Mouse (Mus musculus) thymus, postnatal 4 days (tissue): ENCODE data around the gene Ifitm2.

Source experiments
- DNase-seq: peaks from one replicate; pipeline ENCODE4 v3.0.0; 2021

Ifitm2 gene

DNA sequence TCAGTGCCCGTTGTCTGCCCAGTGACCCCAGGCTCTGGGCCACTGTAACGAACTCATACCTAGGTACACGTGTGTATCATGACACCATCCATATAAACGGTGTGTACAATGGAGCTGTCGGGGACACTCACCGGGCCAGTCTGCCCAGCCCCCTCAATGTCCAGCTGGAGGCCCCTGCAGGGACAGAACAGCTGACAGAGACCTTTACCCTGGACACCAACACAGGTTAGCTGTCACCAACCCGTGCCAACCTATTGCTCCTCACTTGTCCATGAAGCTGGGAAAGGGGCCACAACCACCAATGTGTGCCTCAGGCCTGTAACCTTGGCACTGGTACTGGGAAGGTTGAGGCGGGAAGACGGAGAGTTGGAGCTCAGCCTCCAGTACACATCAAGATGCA lies 13.4 kb downstream of the Ifitm2 start:
- DNase-seq: no peak

DNA sequence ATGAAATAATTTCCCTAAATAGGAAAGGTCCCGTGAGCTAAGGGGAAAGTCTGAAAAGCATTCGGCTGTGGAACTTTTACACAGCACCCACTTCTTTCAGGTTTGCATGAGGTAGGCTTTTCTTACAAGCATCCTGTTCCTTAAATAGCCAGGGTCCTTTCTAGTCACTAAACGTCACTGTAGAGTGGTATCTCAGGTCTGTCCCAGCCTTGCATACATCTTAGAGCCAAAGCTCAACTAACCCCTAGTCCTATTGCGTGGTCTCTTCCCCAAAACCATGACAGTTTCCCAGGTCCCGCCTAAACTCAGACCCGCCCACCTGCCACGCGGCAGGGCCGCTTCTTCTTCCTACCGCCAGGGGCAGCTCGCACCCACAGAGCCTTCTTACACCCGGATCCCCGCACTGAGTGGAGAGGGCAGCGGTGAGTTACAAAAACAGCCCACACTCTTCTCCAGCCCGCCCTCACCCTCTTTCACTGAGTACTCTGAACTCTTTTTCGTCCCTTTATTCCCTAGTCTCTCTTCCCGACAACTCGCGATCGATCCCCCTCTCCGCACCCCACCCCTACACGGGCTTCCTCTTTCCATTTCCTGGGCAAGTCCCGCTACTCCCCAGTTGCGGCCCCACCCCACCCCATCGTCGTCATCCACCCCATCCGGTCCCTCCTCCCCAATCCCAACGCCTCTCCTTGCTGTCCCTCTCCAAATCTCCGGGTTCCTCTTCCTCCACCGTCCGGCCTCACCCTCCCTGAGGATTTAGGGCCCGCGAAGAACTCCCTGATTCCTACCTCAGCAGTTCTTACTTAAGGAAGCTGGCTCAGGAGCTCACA lies 14.3 kb downstream of the Ifitm2 start, which contains the start of gene Pgghg:
TSS of gene Pgghg (plus strand) at position 170 of the 830 bp plus-strand sequence.
- peak; percentile 84 for DNase-seq

DNA sequence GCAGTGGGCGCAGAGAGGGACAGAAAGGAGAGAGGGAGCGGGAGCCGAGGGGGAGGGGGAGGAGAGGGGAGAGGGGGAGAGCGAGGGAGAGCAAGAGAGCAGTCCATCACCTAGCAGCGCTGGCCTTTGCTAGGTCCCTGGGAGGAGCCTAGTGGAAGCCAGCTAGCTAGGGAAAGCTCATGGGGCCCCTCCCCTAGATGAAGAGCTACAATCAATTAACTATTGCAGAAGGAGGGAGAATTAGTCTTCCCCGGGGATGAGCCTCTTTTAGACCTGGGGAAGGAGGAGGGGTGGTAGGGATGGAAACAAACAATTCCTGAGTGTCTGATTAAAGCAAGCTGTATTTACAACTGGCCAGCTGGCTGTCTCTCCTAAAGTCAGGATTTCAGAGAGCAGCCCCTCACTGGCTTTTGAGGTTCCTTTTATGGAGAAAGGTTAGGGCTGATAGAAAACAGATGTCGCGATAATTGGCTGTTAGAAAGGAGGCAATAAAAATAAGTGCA lies 16.1 kb downstream of the Ifitm2 start:
- no peak for DNase-seq

DNA sequence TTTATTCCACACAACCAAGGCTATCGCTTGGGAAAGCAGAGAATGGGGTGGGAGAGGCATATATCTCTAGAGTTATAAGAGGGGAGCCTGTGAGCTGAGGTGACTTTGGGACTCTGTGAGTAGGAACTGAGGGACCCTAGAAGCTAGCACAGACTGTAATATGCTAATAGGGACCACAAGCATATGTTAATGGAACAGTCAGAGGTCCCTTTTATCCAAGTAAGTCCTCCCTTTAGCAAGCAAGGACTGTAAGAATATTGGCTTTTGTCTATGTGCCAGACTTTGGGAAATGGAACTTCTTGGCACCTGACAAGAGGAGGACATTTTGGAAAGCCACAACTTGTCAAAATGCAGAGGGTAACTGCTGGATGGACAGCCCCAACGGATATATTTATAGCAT lies 16.9 kb downstream of the Ifitm2 start:
- no peak for DNase-seq

DNA sequence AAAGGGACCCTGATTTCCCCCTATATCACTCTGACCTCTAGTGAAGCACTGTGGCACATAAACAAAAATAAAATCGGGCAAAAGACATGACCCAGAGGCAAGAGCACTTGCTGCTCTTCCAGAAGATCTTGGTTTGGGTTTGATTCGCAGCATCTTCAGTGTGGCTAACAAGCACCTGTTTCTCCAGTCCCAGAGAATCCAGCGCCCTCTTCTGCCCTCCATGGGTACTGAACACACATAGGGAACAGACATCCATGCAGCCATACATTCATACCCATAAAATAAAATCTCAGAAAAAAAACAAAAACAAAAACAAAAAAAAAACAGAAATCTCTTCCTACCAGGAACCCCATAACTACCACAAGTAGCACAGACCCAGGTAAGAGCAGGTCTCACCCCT lies 17.4 kb downstream of the Ifitm2 start:
- DNase-seq: peak; percentile 58

DNA sequence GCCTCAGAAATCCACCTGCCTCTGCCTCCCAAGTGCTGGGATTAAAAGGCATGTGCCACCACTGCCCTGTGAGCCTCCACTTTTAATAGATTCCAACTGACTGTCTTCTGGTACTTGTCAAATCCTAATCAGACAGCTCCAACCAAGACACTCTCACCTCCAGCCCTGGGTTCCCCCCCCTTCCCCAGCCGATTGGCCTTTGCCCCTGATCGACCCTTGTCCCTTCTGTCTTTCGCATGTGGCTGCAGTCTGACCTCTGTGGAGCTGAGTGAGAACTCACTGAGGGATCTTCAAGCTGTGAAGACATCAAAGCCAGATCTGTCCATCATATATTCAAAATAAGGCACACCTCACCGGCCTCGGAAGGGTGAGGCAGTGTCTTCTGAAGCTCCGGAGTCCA lies 28.6 kb downstream of the Ifitm2 start:
- DNase-seq: no peak

DNA sequence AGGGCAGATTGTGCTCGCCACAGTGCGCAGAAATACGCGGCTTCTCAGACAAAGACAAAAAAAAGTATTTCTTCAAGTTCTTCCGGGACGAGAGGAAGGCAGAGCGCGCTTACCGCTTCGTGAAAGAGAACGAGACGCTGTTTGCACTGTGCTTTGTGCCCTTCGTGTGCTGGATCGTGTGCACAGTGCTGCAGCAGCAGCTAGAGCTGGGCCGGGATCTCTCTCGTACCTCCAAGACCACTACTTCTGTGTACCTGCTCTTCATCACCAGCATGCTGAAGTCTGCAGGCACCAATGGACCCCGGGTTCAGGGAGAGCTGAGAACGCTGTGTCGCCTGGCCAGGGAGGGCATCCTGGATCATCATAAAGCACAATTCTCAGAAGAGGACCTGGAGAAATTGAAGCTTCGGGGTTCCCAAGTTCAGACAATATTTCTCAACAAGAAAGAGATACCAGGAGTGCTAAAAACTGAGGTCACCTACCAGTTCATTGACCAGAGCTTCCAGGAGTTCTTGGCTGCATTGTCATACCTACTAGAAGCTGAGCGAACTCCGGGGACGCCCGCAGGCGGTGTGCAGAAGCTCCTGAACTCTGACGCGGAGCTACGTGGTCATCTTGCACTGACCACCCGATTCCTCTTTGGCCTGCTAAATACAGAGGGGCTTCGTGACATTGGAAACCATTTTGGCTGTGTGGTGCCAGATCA lies 32.6 kb downstream of the Ifitm2 start:
- no peak for DNase-seq

DNA sequence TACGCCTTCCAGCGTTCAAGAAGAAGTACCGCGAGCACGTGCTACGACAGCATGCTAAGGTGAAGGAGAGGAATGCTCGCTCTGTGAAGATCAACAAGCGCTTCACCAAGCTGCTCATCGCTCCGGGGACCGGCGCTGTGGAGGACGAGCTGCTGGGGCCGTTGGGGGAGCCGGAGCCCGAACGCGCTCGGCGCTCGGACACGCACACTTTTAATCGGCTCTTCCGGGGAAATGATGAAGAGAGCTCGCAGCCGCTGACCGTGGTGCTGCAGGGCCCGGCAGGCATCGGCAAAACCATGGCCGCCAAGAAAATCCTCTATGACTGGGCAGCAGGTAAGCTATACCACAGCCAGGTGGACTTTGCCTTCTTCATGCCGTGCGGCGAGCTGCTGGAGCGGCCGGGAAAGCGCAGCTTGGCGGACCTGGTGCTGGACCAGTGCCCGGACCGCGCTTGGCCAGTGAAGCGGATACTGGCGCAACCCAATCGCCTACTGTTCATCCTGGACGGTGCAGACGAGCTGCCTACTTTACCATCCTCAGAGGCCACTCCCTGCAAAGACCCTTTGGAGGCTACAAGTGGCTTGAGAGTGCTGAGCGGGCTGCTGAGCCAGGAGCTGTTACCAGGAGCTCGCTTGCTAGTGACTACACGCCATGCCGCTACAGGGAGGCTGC lies 33.3 kb downstream of the Ifitm2 start:
- peak; percentile 47 for DNase-seq

DNA sequence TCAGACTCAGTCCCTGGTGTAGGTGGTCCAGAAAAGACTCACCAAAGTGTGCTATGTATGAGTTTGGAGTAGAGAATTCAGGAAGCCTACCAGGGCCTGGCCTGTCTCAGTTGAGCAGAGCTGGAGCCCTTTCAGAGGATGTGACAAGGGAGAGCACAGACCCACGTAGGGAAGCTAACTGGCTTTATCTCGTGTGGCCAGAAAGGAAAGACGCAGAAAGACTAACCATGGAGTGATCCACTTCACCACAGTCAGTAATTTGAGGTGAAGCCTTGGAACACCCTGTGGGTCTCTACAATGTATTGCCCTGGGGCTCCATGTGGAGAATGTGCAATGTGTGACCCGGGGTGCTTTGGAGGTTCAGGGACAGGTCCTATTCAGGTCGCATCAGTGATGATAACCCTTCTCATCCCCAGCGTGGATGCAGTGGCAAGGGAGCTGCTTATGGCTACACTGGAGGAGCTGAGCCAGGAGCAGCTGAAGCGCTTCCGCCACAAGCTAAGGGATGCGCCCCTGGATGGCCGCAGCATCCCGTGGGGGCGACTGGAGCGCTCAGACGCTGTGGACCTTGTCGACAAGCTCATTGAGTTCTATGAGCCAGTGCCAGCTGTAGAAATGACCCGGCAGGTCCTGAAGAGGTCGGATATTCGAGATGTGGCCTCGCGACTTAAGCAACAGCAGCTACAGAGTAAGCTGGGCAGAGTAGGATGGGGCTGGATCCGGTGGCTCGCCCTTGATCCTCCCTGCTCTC lies 34.4 kb downstream of the Ifitm2 start:
- DNase-seq: no peak

DNA sequence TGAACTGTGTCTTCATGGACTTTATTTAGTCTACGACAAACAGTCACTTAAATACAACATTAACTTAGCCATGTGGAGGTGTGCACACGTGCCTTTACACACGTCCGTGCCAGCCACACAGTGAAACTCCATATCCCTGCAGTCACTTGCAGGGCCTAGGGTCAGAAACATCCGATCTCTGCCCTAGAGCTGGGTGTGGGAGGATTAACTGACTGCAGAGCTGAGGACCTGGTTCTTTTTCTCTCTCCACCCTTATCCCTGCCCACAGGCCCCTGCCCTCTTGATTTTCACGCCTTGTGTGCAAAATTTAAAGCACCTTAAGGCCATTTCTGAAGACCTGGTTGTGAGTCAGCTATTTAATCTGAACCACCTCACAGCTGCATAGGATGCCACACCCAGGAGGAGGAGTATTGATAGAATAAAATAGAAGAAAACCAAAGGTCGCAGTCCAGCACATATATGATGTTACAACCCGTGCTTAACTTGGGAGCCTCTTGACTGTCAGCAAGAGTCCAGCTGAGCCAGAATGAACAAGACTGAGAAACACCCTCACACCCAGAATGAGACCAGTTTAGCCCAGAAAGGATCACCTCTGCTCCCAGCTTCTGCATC lies 35.3 kb downstream of the Ifitm2 start, which contains the start of gene Nlrp6:
TSS of gene Nlrp6 (plus strand) at position 485 of the 612 bp plus-strand sequence.
- no peak for DNase-seq

DNA sequence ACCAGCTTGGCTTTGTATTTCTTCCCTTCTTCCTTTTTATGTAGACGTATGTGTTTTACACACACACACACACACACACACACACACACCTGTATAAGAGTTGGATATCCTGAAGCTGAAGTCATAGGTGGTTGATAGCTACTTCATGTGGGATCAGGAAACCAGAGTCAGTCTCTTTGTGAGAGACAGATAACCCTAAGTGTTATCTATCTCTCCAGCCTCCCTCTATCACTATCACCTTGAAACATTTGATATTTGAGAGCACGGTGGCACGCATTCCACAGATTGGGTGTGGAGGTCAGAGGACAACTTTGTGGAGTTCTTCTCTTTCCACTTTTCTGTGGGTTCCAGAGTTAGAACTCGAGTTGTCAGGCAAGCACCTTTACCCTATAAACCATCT lies 35.9 kb downstream of the Ifitm2 start:
- no peak for DNase-seq

DNA sequence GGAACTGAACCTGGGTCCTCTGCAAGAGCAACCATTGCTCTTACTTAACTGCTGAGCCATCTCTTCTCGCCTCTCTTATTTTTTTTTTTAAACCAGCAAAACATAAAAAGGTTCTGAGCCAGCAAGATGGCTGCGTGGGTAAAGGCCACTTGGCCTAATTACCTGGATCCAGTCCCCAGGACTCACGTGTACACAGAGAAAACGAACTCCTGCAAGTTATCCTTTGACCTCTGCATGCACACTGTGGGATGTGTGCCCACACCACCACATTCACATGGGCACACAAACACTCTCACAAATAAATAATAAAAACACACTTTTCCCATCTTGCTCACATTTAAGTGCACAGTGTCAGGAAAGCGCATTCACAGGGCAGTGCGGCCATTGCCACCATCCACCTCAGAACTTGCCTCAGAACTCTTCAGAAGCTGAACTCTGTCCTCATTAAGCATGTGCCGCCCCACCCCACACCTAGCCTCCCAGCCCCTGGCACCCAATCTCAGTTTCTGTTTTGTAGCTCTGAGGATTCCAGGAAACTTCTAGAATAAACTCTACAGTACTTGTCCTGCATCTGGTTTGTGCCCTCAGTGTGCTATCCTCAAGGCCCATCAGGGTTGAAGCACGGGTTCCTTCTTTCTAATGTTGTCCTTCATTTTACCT lies 41.6 kb downstream of the Ifitm2 start:
- no peak for DNase-seq

DNA sequence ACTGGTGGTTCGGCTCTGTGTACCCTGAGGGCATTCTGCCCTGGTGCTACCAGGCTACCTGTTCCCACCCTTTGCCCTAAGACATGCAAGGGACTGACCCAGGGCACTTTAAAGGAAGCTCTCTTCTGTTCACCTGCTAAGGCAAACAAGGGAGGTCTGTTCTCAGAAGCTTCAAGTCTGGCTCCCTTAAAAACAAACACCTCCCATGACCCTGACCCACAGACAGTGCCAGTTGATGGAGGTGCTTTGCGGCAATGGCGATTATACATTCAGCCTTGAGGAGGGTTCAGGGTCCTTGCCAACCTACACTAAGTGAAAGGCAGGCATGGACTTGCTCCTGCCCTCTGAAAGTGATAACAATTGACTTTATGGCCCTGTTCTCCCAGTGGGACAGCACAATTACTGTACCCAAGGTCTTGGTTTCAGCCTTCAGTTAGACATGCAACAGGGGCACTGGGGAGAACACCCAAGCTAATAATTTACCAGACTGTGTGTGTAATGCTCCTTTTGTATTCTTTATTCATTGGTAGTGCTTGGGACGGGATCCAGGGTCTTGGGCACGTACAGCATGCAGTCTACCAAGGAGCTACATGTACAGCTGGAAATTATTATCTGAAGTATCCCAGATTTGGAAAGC lies 42.8 kb downstream of the Ifitm2 start:
- no peak for DNase-seq

DNA sequence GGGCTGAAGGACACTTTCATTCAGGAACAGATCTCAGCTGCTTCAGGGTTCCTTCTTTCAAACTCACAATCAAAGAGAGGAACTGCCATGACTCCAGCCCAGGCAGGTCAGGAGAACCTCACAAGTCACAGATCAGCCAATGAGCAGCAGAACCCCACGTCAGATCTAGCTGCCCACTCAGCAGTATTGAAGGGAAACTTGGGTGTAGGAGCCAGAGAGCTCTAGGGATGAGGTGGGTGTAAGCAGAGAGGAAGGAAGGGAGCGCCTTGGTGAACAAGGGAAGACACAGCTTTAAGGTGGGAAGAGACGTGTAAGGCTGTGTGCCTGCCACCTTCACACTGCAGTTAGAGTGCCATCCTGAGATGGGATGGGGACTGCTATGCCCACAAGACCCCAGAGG lies 43.5 kb downstream of the Ifitm2 start:
- no peak for DNase-seq

DNA sequence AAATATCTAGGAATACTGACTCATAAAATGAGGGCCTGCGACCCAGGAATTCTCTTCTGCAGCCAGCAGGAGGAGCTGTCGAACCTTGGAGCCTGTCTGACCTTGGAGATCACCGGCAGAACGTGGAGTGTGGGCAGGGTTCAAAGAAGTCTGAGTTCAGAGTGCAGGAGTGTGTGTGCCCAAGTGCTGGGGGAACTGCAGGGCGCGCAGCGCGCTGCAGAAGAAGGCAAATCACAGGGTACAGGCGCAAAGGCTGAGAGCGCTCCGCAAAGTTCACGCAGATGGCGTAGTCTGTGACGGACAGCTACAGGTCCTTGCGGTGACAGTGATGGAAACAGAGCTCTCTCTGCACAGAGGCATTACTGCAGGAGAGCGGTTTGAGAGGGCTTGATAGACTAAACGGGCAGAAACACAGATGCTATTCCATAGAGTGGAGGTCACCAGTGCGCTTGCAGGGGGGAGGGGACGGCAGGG lies 47.1 kb downstream of the Ifitm2 start:
- DNase-seq: peak; percentile 87

DNA sequence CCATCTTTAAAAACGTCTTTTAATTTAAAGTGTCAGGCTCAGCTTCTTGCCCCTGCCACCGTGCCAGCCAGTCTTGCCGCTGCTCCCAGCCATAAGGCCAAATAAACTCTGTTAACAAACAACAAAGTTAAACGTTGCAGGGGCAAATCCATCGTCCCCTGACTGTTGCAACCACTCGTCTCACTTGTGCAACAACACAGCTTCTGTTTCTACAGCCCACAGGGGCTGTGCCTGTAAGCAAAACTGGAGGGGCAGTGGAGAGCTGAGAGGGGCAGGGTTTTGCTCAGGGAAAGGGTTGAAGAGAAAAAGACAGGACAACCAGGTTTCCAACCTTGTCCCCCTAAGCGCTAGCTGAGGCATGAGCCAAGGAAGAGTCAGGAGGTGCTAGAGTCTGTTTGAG lies 47.6 kb downstream of the Ifitm2 start:
- no peak for DNase-seq

DNA sequence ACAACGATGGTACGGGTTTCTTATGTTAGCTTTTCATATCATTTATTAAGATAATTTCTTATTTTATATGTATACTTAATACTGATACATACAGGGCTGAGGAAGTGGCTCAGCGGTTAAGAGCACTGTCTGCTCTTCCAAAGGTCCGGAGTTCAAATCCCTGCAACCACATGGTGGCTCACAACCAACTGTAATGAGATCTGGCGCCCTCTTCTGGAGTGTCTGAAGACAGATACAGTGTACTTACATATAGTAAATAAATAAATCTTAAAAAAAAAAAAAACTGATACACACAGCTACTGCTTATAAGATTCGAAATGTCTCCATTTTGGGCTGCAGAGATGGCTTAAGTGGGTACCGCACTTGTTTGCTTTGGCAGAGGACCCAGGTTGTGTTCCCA lies 48.1 kb downstream of the Ifitm2 start:
- no peak for DNase-seq

DNA sequence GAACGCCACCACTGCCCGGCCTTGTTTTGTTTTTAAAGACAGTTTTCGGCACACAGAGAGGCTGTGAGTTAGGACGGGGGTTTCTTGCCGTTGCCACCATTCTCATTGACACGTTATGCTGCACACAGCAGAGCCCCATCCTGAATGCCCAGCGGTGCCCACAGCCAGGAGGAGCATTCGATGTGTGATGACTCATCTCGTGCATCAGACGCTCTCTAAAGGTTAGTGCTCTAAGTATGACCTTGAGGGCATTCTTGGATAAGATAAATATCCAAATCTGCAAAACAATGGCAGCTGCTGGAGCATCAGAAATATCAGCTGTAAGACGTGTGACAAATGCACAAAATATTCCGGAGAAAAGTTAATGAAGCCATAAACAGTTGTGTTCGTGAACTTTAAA lies 48.7 kb downstream of the Ifitm2 start:
- no peak for DNase-seq

DNA sequence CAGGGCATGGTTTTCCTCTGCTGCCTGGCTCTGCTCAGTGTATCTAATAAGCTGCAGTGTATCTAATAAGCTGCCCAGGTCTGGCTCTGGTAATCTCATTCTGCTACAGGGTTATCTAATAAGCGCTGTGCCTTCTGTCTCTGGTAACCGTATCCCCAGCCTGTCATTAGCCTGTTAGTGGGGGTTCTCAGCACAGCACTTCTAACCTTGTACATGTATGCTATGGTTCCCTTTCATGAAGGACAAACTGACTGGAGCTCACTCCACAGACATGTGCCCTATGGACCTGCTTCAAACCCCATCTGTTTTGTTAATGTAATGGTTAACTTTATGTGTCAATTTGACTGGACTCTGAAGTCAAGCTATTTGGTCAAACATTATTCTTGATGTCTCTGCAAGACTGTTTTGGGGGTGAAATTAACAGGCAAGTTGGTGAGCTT lies 50.1 kb downstream of the Ifitm2 start:
- DNase-seq: no peak
